Mouse (Mus musculus): ENCODE results near the gene Xcr1. TPM values are rescaled to one million over a fixed set of nuclear protein-coding genes. Genes with fewer than 3 reads are reported as not detected.

The Xcr1 gene
- polyA plus RNA-seq, 1 experiment from 2014 or later = not detected

DNA sequence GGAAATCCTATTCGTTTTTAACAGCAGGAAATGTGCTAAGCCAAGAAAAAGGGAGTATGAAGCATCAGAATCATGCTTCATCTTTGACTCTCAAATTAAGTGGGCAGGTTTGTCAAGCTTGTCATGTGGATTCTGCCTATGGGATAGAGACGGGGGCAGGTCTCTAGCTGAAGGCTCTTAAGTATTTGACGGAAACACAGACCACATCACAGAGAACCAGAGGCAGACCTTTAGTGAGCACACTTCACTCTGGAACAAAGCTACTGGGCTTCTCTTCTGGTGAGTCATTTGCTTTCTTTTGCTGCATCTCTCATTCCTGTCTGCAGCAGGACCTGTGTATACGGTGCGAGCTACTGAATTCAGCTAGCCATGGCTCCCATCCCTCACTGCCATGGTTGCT lies 55.6 kb downstream of the Xcr1 start, which contains the start of gene Cxcr6:
TSS of gene Cxcr6 (plus strand) at position 209 of the 400 bp plus-strand sequence.
- no peaks in the 10 kb centered on the region for H3K4me1 ChIP-seq
- H3K27ac ChIP-seq = no peak within 1 kb of the TSS
- H3K9me3 ChIP-seq = no peaks in the 10 kb centered on the region
- no peak within 1 kb of the TSS for H3K4me2 ChIP-seq
- H3K4me3 ChIP-seq (replicated peaks) = no peak within 1 kb of the TSS
- no peak within 1 kb of the TSS for H3K9ac ChIP-seq
- H3K27me3 ChIP-seq = no peaks in the 10 kb centered on the region
- H3K36me3 ChIP-seq (replicated peaks) = peaks cover 9% of the 10 kb centered on the region; the same call in 1 of the 2 replicates
- ATAC-seq (ENCODE audit: low FRiP score) = no peak
- WGBS = 91% methylated on average over 5 of the region's 5 CpGs

DNA sequence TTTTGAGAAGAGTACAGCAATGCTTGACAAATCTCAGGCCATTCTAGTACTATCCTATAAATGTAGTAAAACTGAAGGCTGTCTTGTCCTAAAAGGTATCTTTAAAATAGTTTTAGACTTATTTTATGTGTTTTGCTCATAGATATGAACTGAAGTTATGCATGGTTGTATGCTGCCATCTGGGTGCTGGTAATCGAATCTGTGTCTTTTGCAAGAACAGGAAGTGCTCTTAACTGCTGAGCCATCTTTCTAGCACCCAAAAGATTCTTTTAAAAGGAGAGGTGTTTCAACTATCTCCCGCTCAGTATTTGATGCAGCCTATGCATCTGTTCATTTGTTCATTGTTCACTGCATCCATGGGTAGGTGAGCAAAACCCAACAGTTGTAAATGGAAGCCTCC lies 56.6 kb downstream of the Xcr1 start:
- no peaks in the 10 kb centered on the region for H3K27me3 ChIP-seq
- no peak overlapping the region for H3K4me2 ChIP-seq
- H3K27ac ChIP-seq = no peak overlapping the region
- H3K36me3 ChIP-seq (replicated peaks) = peaks cover 13% of the 10 kb centered on the region; the same call in 1 of the 2 replicates
- 92% methylated on average over 2 of the region's 2 CpGs for WGBS
- no peaks in the 10 kb centered on the region for H3K4me1 ChIP-seq
- no peak for ATAC-seq (ENCODE audit: low FRiP score)
- H3K9ac ChIP-seq = no peak overlapping the region
- no peaks in the 10 kb centered on the region for H3K9me3 ChIP-seq
- H3K4me3 ChIP-seq (replicated peaks) = no peak overlapping the region

DNA sequence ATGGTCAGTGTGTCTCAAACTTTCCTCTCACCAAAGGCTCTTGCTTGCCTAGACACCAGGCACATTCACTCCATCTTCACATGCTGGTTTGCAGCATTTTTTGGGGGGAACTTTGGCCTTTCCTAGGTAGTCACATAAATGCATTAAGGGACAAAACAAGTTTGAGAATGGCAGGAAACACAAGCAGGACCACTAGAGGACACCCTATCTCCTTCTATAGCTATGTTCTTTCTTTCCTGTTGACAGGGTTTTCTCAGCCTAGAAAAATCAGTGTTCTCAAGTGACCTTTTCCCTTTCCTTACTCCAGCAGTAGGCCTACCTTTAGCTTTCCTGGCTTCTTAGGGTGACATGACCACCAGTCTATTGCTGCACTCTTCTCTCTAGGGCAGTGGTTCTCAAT lies 58.9 kb downstream of the Xcr1 start:
- Histone ChIP-seq H3K9me3 (no peaks in the 10 kb centered on the region), H3K4me2 (no peak overlapping the region)
- ATAC-seq (ENCODE audit: low FRiP score) = no peak

DNA sequence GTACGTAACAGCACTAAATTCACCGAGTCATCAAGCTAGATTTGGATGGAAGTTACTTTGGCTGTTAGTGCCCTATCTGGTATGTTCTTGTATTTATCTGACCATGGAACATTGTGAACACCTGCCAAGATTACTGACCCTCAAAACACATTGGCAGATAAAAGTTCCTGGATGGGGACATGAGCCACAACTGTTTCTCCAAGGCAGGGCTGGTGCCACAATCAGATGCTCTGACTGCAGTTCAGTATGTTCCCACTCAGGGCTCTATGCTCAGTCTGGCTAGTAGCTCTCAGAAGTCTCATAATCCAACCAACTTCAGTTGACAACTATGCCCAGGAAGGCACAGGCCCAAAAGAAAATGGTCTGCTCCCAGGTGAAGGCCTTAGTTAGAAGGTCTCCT lies 59.4 kb downstream of the Xcr1 start:
- Histone ChIP-seq H3K36me3 (replicated peaks) (peaks cover 11% of the 10 kb centered on the region), H3K4me1 (no peaks in the 10 kb centered on the region), H3K9me3 (no peaks in the 10 kb centered on the region), H3K4me3 (replicated peaks) (no peak overlapping the region), H3K27me3 (no peaks in the 10 kb centered on the region), H3K9ac (no peak overlapping the region), H3K4me2 (no peak overlapping the region), H3K27ac (no peak overlapping the region)
- no peak for ATAC-seq (ENCODE audit: low FRiP score)
- WGBS = 100% methylated on average over 2 of the region's 2 CpGs

More for the DNA sequence above, 58.9 kb downstream of the Xcr1 start:
- peaks cover 9% of the 10 kb centered on the region; the same call in 1 of the 2 replicates for H3K36me3 ChIP-seq (replicated peaks)
- H3K27me3 ChIP-seq = no peaks in the 10 kb centered on the region
- H3K4me1 ChIP-seq = no peaks in the 10 kb centered on the region
- no peak overlapping the region for H3K27ac ChIP-seq
- H3K4me3 ChIP-seq (replicated peaks) = no peak overlapping the region
- no peak overlapping the region for H3K9ac ChIP-seq

Other genes starting within 250 kb of the Xcr1 start
- 0.14 and 0.22 TPM in 2 replicates for gene Slc6a20b, start 229.5 kb downstream of the Xcr1 start, polyA plus RNA-seq (2016; fragmentation: Nextera tagmentation; extraction: Ambion mirVana)
- gene Ccr9, start 183.6 kb downstream of the Xcr1 start, polyA plus RNA-seq (2016; fragmentation: Nextera tagmentation; extraction: Ambion mirVana) = 0.06 and 0.10 TPM in 2 replicates
- 0.45 and 0.76 TPM in 2 replicates for gene Slc6a20a, start 183.1 kb downstream of the Xcr1 start, polyA plus RNA-seq (2016; fragmentation: Nextera tagmentation; extraction: Ambion mirVana)
- 50.1 and 57.4 TPM in 2 replicates for gene Lztfl1, start 144.3 kb downstream of the Xcr1 start, polyA plus RNA-seq (2016; fragmentation: Nextera tagmentation; extraction: Ambion mirVana)
- gene Cxcr6, start 55.6 kb downstream of the Xcr1 start, polyA plus RNA-seq (2016; fragmentation: Nextera tagmentation; extraction: Ambion mirVana) = 0.13 and 0.21 TPM in 2 replicates
- 9.9 and 10.5 TPM in 2 replicates for gene Fyco1, start 10.1 kb downstream of the Xcr1 start, polyA plus RNA-seq (2016; fragmentation: Nextera tagmentation; extraction: Ambion mirVana)
- 0.62 and 1.0 TPM in 2 replicates for gene Ccr1, start 106.7 kb upstream of the Xcr1 start, polyA plus RNA-seq (2016; fragmentation: Nextera tagmentation; extraction: Ambion mirVana)
- not detected in 2 replicates for gene Ccr1l1, start 116.4 kb upstream of the Xcr1 start, polyA plus RNA-seq (2016; fragmentation: Nextera tagmentation; extraction: Ambion mirVana)
- not detected in 2 replicates for gene Ccr3, start 159.9 kb upstream of the Xcr1 start, polyA plus RNA-seq (2016; fragmentation: Nextera tagmentation; extraction: Ambion mirVana)
- 0.21 and 0.32 TPM in 2 replicates for gene Ccr2, start 239.9 kb upstream of the Xcr1 start, polyA plus RNA-seq (2016; fragmentation: Nextera tagmentation; extraction: Ambion mirVana)